Mouse (Mus musculus) midbrain, embryonic 11.5 days (tissue): ENCODE results near the gene Col13a1. TPM values are rescaled to one million over a fixed set of nuclear protein-coding genes. Genes with fewer than 3 reads are reported as not detected.

ENCODE experiments used
- ATAC-seq: fragments of 200-750 bp; cut with Nextera tagmentation; 2 replicates; pipeline ENCODE4 v1.8.0; 2017; ENCODE audit warnings: moderate TSS enrichment, moderate library complexity; ENCODE audit not compliant: low FRiP score
- DNase-seq: peaks from one replicate; pipeline ENCODE4 v3.0.0; 2015; ENCODE audit warnings: low spot score; ENCODE audit errors: missing footprints
- H3K27ac ChIP-seq: fragments of 300-500 bp; sonication (generic); 2 replicates; pipeline ENCODE4 v1.5.1; 2014; ENCODE audit warnings: low read depth, low read length
- H3K27me3 ChIP-seq: fragments of 300-500 bp; sonication (generic); 2 replicates; pipeline ENCODE4 v1.6.1; 2014; ENCODE audit warnings: mild to moderate bottlenecking, low read length, moderate library complexity, mixed read lengths; ENCODE audit not compliant: control insufficient read depth, insufficient read depth
- H3K36me3 ChIP-seq: fragments of 300-500 bp; sonication (generic); 2 replicates; pipeline ENCODE4 v1.6.1; 2014; ENCODE audit warnings: mild to moderate bottlenecking, low read length, moderate library complexity, mixed read lengths; ENCODE audit not compliant: control insufficient read depth, insufficient read depth
- H3K4me1 ChIP-seq: fragments of 300-500 bp; sonication (generic); 2 replicates; pipeline ENCODE4 v1.6.1; 2014; ENCODE audit warnings: low read length; ENCODE audit not compliant: control insufficient read depth, insufficient read depth
- H3K4me2 ChIP-seq: fragments of 300-500 bp; sonication (generic); 2 replicates; pipeline ENCODE4 v1.6.1; 2014; ENCODE audit warnings: mild to moderate bottlenecking, moderate library complexity
- H3K4me3 ChIP-seq: fragments of 300-500 bp; sonication (generic); 2 replicates; pipeline ENCODE4 v1.5.1; 2014; ENCODE audit warnings: low read depth, low read length
- H3K9ac ChIP-seq: fragments of 300-500 bp; sonication (generic); 2 replicates; pipeline ENCODE4 v1.6.1; 2014; ENCODE audit warnings: low read length
- H3K9me3 ChIP-seq: fragments of 300-500 bp; sonication (generic); 2 replicates; pipeline ENCODE4 v1.6.1; 2016; ENCODE audit warnings: low read length; ENCODE audit not compliant: control insufficient read depth
- WGBS: fragments of 180-500 bp; shearing (Covaris S2); extraction: QIAGEN DNeasy Blood & Tissue Kit; methylation state at CpG from one replicate; pipeline ENCODE4 v1.1.7; 2014; 5-methylcytosine and 5-hydroxymethylcytosine counted together
- polyA plus RNA-seq: library from polyadenylated mRNA; unstranded; fragments of >200 nt; fragmentation: Nextera tagmentation; extraction: Ambion mirVana; gene quantifications from 2 replicates; pipeline ENCODE4 v1.2.1, GENCODE M21; 2014

The Col13a1 gene
- polyA plus RNA-seq, 1 experiment from 2014 or later, result 2.1 TPM

DNA sequence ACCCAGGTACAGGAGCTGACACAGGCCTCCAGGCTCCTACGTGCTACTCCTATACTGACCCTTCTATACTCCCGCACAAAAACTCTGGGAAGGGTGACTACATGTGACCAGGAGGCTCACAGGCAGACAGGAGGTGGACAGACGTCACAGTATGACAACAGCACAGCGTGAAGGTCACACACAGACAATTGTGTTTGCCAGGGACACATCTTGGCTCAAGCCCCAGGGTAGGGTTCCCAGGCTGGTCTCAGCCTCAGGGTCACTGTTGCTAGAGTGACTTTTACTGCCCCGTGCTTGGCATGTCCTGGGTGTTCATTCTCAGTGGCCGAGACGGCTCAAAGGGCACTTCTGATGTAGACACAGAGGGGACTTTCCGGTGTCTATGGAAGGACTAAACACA, 126.1 kb downstream of the Col13a1 start:
- Histone ChIP-seq H3K36me3 (no peaks in the 10 kb centered on the region), H3K27ac (no peak overlapping the region), H3K9me3 (no peaks in the 10 kb centered on the region), H3K4me1 (no peaks in the 10 kb centered on the region), H3K4me3 (no peak overlapping the region), H3K27me3 (no peaks in the 10 kb centered on the region), H3K4me2 (no peak overlapping the region), H3K9ac (no peak overlapping the region)
- ATAC-seq, result no peak
- no peak for DNase-seq
- WGBS, result 85% methylated on average over 8 of the region's 8 CpGs

DNA sequence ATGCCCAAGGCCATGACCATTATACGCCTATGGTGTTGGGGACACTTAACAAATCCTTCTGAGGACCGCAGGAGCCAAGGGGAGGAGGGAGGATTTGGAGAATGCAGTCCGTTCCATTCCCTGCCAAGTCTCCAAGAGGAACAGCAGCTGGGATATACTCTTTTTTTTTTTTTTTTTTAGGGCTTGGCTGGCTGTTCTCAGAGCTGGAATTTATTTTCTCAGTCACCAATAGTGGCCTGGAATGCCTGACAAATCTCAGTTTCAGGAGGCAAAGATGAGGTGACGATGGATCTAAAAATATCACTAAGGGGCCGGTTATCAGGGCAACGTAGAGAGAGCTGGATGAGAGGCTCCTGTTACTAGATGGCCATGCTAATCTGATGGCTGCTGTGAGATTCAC, 130.4 kb downstream of the Col13a1 start:
- H3K4me2 ChIP-seq, result no peak overlapping the region
- no peaks in the 10 kb centered on the region for H3K36me3 ChIP-seq
- no peaks in the 10 kb centered on the region for H3K9me3 ChIP-seq
- 91% methylated on average over 6 of the region's 6 CpGs for WGBS
- no peak overlapping the region for H3K4me3 ChIP-seq
- no peak for ATAC-seq
- no peaks in the 10 kb centered on the region for H3K27me3 ChIP-seq
- DNase-seq, result no peak
- no peak overlapping the region for H3K27ac ChIP-seq
- H3K4me1 ChIP-seq, result no peaks in the 10 kb centered on the region
- H3K9ac ChIP-seq, result no peak overlapping the region

DNA sequence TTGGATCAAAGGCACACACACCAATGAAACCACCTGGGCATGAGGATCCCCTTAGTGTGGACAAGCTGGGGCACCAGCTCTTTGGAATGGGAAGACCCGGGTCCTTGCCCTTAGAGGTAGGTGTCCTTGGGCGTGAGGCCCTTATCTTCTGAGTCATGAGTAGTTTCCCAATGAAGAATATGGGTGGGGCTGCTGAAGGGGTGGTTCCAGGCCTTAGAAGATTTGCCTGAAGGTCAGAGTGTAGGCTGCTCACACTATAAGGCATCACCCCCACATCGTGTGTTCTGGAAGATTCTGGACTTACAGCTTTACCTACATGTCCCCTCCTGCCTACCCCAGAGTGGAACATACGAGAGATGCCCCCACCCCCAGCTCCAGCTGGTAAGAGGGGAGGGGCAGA, 133.4 kb downstream of the Col13a1 start:
- H3K36me3 ChIP-seq, result no peaks in the 10 kb centered on the region
- no peaks in the 10 kb centered on the region for H3K27me3 ChIP-seq
- no peak overlapping the region for H3K9ac ChIP-seq
- 75% methylated on average over 4 of the region's 4 CpGs for WGBS
- H3K27ac ChIP-seq, result no peak overlapping the region
- ATAC-seq (no peak), DNase-seq (no peak)
- H3K4me2 ChIP-seq, result no peak overlapping the region
- H3K4me3 ChIP-seq, result no peak overlapping the region
- no peaks in the 10 kb centered on the region for H3K4me1 ChIP-seq
- H3K9me3 ChIP-seq, result no peaks in the 10 kb centered on the region

DNA sequence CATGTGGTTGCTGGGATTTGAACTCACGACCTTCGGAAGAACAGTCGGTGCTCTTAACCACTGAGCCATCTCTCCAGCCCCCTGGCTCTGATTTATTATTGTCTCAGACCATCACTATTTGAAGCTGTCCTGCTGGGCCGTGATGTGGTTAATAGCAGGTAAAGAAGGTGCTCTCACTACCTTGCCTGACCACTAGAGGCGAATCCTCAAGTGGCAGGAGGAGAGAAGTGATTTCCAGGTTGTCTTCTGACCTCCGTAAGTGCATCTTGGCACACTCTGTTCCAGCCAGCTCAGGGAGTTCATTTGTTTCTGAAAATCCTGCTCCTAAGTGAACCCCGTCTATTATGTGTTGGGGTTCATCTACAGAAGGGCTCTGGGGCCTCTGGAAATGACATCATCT, 134.4 kb downstream of the Col13a1 start:
- ATAC-seq (no peak), DNase-seq (no peak)
- Histone ChIP-seq H3K4me3 (no peak overlapping the region), H3K4me2 (no peak overlapping the region), H3K27ac (no peak overlapping the region), H3K9me3 (no peaks in the 10 kb centered on the region), H3K9ac (no peak overlapping the region), H3K4me1 (no peaks in the 10 kb centered on the region), H3K36me3 (no peaks in the 10 kb centered on the region), H3K27me3 (no peaks in the 10 kb centered on the region)
- WGBS, result 75% methylated on average over 7 of the region's 7 CpGs

DNA sequence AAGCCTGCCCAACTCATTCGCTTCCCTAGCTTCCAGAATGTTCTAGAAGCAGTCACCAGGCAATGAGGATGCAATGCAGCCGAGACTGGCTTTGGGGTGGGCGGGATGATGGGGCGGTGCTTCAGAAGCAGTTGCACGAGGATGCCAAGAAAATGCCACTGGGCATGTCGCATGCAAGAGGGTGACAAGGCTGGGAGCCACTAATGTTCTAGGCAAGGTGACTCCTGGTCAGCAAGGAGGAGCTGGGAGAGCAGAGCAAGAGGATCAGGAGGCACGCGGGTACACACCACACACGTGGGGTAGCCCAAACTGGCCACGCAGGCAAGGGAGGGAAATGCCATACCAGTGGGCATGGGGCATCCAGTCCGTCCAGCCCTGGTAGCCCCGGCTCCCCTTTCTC, 136.6 kb downstream of the Col13a1 start:
- 90% methylated on average over 12 of the region's 12 CpGs for WGBS
- Histone ChIP-seq H3K9me3 (no peaks in the 10 kb centered on the region), H3K4me1 (peaks cover 2% of the 10 kb centered on the region; the same call in 1 of the 2 replicates), H3K27me3 (no peaks in the 10 kb centered on the region), H3K4me3 (no peak overlapping the region), H3K27ac (no peak overlapping the region), H3K36me3 (no peaks in the 10 kb centered on the region), H3K4me2 (no peak overlapping the region), H3K9ac (no peak overlapping the region)
- DNase-seq (no peak), ATAC-seq (no peak)

DNA sequence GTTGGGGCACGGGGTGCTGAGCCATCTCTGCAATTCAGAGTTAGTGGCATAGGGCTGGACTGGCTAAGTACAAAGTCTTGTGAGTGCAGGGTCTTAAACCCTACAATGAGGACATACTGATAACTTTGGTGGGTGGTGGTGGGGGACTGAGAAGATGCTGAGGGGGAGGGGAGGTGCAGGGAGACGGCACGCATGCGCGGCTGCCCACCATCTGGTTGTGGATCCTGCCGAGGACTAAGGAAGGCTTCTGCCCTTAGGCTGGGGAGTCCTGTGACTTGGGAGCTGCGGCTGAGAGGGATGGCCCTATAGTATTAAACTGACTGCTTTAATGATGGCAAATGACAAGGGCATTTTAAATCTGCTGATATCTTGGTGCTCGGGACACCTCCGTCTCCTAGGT, 139.6 kb downstream of the Col13a1 start:
- Histone ChIP-seq H3K36me3 (no peaks in the 10 kb centered on the region), H3K27ac (no peak overlapping the region), H3K9me3 (no peaks in the 10 kb centered on the region), H3K27me3 (no peaks in the 10 kb centered on the region), H3K4me1 (peaks cover 2% of the 10 kb centered on the region; the same call in 1 of the 2 replicates), H3K9ac (no peak overlapping the region), H3K4me3 (no peak overlapping the region), H3K4me2 (no peak overlapping the region)
- DNase-seq (no peak), ATAC-seq (no peak)
- 82% methylated on average over 9 of the region's 9 CpGs for WGBS

DNA sequence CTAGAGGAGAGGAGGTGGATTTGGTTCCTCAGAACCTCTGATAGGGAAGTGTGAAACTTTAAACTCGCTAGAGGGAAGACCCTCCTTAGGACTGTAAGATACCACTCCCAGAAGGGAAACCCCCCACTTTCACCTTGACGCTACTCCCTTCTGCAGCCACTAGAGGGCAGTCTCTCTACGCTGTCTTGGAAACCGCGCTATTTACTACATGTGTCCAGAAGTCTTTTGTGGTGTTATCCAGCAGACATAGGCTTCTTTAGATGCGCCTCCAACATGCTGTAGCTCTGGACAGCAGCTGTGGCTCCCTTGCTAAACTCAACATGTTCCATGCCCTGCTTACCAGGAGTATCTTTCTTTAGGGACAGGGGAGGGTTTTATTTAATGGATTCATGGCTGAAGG, 140.1 kb downstream of the Col13a1 start:
- DNase-seq (peak; percentile 97), ATAC-seq (0 out of 2 replicates have a peak, but pooled peaks have one; percentile 44)
- Histone ChIP-seq H3K9ac (no peak overlapping the region), H3K27me3 (no peaks in the 10 kb centered on the region), H3K9me3 (no peaks in the 10 kb centered on the region), H3K4me3 (no peak overlapping the region), H3K4me1 (peaks cover 2% of the 10 kb centered on the region; the same call in 1 of the 2 replicates), H3K36me3 (no peaks in the 10 kb centered on the region), H3K27ac (no peak overlapping the region), H3K4me2 (no peak overlapping the region)
- 4% methylated on average over 6 of the region's 6 CpGs for WGBS

DNA sequence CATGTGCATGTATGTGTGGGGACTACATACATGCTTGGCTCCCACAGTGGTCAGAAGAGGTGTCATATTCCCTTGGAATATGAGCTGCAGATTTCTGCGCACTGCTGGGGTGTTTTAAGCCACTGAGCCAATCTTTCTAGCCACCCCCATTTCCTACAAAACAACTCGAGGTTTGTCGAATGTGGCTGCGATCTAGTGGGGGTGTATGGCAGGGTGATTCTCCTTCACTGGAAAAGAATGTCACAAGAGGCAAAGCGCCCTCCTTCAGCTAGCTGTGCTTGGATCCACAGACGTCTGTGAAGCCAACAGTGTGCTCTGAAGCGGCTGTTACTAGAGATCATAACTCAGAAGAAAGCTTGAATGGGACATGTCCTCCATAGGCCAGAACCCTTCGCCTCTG, 141.6 kb downstream of the Col13a1 start:
- H3K4me3 ChIP-seq, result no peak overlapping the region
- 76% methylated on average over 8 of the region's 8 CpGs for WGBS
- H3K36me3 ChIP-seq, result no peaks in the 10 kb centered on the region
- DNase-seq (no peak), ATAC-seq (no peak)
- no peak overlapping the region for H3K9ac ChIP-seq
- no peaks in the 10 kb centered on the region for H3K9me3 ChIP-seq
- no peak overlapping the region for H3K4me2 ChIP-seq
- peaks cover 2% of the 10 kb centered on the region; the same call in 1 of the 2 replicates for H3K4me1 ChIP-seq
- H3K27me3 ChIP-seq, result no peaks in the 10 kb centered on the region
- no peak overlapping the region for H3K27ac ChIP-seq

DNA sequence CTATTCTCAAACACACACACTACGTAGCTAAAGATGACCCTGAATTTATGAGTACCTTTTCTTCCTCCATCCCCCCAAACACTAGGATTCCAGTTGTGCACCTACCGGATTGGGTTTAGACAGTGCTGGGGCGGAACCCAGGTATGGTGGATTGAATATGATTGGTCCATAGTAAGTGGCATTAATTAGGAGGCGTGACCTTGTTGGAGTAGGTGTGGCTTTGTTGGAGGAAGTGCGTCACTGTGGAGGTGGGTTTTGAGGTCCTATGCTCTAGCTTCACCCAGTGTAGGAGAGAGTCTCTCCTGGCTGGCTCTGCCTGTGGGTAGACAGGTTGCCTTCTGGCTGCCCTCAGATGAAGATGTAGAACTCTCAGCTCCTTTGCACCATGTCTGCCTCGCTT, 144.6 kb downstream of the Col13a1 start:
- H3K27ac ChIP-seq, result no peak overlapping the region
- no peaks in the 10 kb centered on the region for H3K9me3 ChIP-seq
- H3K27me3 ChIP-seq, result no peaks in the 10 kb centered on the region
- DNase-seq (no peak), ATAC-seq (no peak)
- H3K4me2 ChIP-seq, result no peak overlapping the region
- peaks cover 2% of the 10 kb centered on the region; the same call in 1 of the 2 replicates for H3K4me1 ChIP-seq
- WGBS, result 95% methylated on average over 6 of the region's 6 CpGs
- H3K9ac ChIP-seq, result no peak overlapping the region
- no peak overlapping the region for H3K4me3 ChIP-seq
- H3K36me3 ChIP-seq, result no peaks in the 10 kb centered on the region

DNA sequence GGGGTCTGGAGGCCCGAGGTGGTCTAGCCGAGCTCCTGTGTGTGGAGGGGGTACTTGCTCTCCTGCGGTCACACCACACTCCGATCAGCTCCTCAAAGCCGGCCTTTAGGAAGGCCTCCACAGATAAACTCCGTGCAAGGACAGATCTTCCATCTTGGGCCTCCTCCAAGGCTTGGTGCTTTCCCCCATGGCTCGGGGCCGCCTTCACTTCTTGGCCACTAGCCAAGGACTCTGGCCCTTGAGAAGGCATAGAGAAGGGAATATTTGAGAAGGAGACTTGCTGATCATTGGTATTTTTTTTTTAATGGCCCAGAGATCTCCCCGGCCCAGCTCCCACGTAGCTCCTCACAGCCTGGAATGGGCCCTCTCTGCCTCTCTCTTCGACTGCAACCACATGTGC, 146.2 kb downstream of the Col13a1 start:
- H3K27ac ChIP-seq, result no peak overlapping the region
- peaks cover 3% of the 10 kb centered on the region; the same call in 1 of the 2 replicates for H3K4me1 ChIP-seq
- 94% methylated on average over 11 of the region's 11 CpGs for WGBS
- H3K9ac ChIP-seq, result no peak overlapping the region
- ATAC-seq, result no peak
- no peak overlapping the region for H3K4me2 ChIP-seq
- no peaks in the 10 kb centered on the region for H3K27me3 ChIP-seq
- no peak for DNase-seq
- H3K9me3 ChIP-seq, result no peaks in the 10 kb centered on the region
- H3K4me3 ChIP-seq, result no peak overlapping the region
- no peaks in the 10 kb centered on the region for H3K36me3 ChIP-seq
